Mouse (Mus musculus): Measurements from ENCODE around the gene Fam192a.

Gene Fam192a

GRCm38 (mm10) chr8:94569419-94569818, 32.4 kb downstream of the Fam192a start:
- DNase-seq, result no peak

GRCm38 (mm10) chr8:94568098-94568497, 33.7 kb downstream of the Fam192a start:
- DNase-seq, result no peak

- no peak for DNase-seq
These were observed 34.5 kb downstream of the Fam192a start for GRCm38 (mm10) chr8:94567159-94567849.

- DNase-seq, result peak; percentile 9 to 28
These were observed 35.2 kb downstream of the Fam192a start for GRCm38 (mm10) chr8:94566446-94567158.

GRCm38 (mm10) chr8:94566033-94566432, 35.8 kb downstream of the Fam192a start:
- no peak for DNase-seq

DNA sequence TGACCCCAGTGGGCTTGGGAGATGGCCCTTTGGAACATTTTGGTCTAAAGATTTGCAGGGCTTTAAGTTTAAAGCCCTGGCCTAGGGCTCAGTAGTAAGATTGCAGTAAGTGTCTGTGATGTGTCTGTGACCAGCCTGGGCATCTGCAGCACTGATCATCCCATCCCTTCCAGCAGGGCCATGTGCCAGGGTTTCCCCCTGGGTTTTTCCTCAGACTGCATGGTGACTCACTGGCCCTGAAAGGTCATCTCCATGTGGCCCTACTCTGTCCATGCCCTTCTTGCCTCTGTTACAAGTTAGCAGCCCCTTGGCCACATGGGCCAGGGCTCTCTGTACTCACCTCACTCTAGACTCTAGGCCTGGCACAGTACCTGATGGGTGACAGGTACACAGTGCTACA, 37.4 kb downstream of the Fam192a start:
- DNase-seq, result no peak

DNA sequence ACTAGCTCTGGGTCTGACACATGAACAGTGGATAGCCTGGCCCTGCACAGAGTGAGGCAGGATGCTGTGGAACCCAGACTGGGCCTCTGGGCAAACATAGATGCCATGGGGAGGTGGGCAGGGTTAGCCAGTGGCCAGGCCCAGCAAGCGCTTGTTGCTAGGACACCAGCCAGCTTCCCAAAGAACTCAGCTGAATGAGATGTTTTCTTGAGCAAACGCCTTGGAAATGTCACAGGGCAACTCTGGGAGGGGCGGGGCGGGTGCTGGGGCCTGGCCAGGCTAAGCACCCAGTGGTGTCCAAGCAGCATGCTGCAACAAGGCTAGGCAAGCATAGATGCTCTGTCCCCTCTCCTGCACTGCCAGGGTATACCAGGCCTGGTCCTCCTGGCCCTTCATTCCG, 40.5 kb downstream of the Fam192a start:
- DNase-seq, result no peak

DNA sequence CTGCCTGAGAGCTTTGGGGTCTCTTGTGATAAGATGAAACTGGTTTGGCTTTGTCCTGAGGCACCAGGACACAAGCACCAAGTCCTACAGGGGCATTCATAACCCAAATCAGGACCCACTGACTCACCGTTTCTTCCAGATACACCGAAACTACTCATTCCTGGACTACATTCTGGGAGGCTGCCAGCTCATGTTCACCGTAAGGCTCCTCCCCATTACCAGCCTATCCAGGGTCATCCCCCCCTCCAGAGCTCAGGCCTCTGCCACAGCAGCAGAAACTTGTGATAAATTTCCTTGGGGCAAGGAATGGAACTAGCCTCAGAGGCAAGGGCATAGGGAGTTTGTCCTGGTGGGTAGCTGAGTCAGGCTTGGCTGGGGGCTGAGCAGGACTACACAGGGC, 44.5 kb downstream of the Fam192a start:
- DNase-seq, result no peak

DNA sequence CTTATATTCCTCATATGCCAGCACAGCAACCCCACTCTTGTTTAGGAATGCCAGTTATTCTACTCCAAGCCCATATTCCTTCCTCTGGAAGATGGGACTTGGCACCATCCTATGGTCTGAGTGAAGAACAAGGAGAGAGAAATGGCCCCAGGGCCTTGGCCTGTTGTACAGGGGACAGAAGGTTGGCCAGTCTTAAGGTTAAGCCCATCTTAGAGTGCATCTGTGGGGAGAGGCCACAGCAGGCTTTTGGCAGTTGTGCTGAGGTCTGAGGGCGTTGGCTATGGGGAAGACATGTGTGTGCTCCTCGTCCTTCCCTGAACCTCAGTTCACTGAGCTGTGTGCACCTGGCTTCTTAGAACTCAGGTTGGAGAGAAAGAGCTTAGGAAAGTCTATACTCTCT, 49.1 kb downstream of the Fam192a start:
- DNase-seq, result no peak

- no peak for DNase-seq
These were observed 50.0 kb downstream of the Fam192a start for GRCm38 (mm10) chr8:94551471-94552422.

GRCm38 (mm10) chr8:94549998-94550397, 51.8 kb downstream of the Fam192a start:
- peak; percentile 17 to 20 for DNase-seq

DNA sequence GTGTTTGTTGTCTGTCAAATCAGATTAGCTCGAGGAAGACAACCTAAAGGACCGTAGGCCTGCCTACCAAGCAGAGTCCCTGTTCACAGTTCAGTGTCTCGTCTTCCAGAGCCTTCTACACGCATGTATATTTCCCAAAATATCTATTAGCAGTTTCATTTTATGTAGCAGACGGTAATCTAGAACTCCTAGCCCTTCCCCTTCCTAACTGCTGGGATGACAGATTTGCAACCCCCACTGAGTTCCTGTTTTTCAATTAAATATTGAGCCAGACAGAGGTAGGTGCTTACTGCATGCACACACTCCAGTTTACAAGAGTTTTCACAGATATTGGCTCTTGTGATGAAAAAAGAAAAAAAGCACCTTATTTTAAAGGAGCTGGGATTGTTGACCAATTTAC, 52.3 kb downstream of the Fam192a start:
- no peak for DNase-seq

- DNase-seq, result no peak
These were observed 52.8 kb downstream of the Fam192a start for GRCm38 (mm10) chr8:94549041-94549440.

DNA sequence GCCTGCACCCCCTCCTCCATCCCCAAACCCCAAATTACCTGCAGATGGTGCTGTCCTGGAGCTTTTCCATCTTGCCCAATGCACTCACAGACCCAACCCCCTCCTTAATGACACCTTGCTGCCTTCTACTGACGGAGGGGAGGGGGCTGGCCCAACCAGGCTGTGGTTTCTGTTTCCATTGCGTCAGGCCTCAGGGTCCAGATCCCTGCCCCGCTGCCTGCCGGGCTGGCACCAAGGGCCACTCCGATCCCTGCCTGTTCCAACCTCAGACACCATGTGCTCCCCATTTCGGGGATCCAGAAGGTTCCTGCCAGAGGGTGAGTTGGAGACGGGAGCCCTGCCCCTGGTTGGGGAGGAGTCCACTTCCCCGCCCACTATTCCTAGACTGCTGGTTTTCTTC, 57.8 kb downstream of the Fam192a start:
- DNase-seq, result no peak

GRCm38 (mm10) chr8:94540889-94541795, 60.7 kb downstream of the Fam192a start:
- DNase-seq, result no peak

DNA sequence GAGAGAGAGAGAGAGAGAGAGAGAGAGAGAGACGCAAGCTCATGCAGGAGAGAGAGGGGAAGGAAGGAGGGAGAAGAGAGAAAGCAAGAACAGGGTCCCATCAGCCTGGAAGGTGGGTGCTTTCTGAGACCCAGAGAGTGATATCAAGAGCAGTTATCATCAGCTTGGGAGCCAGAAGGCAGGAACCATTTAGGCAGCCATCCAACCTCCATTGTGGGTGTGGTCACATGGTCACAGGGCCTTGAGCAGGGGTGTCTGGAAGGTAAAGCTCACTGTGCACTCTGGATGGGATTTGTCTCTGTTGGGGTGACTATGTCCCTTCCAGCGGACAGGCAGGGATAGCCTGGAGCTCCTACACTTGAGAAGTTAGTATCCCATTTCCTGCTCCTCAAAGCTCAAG, 61.8 kb downstream of the Fam192a start:
- no peak for DNase-seq

GRCm38 (mm10) chr8:94537456-94537855, 64.3 kb downstream of the Fam192a start:
- no peak for DNase-seq

GRCm38 (mm10) chr8:94535631-94536030, 66.2 kb downstream of the Fam192a start:
- DNase-seq, result no peak

DNA sequence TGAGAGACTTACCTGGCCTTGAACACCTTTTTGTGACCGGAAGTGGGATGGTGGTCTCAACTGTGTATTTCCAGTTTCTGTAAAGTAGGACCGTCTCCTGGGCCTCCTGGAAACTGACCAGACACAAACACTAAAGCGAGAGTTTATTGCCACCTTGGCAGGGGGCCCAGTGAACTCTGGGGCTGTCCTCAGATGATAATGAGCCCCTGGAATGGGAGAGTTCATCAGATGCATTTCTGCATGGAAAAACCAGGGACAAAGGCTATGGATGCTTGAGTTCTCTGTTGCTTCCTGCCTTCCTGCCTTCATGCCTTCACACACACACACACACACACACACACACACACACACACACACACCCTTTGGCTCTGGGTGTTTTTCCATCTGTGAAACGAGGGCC, 67.2 kb downstream of the Fam192a start:
- DNase-seq, result peak; percentile 26 to 46

DNA sequence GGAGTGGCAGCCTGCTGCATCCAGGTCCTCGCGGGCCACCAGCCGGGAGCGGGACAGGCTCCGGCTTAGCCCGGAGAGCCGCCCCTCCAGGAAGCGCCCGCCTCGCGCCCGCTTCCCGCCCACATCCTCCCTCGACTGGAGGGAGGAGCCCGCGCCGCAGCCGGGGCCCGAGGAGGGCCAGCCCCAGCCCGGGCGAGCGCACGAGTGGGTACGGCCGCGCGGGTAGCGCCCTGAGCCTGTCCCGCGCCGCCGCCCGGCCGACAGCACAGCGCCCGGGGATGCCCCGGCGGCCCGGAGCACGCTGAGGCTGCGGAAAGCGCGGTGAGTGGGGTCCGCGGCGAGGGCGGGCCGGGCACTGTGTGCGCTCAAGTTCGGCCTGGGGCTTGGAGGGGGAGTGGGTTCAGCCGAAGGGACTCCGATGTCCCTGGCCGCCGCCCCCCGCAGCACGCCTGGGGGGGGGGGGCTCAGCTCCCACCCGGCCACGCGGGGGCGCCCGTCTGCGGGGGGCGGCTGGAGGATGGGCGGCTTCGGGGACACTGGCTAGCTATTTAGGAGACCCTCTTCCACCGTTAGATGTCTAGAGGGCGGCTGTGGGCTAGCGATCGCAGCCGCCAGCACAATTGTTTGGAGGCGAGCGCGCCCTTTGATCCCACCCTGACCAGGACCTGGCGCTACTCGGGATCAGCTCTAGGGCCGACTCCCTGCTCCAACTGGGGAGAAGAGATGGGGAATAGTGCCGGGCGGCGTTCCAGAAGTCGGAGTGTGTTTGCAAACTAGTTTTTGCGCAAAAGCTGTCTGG, 68.7 kb downstream of the Fam192a start, which contains the start of gene Cpne2:
Gene Cpne2 (plus strand): TSS at position 118 of the 799 bp plus-strand sequence.
- peak; percentile 34 to 48 for DNase-seq

DNA sequence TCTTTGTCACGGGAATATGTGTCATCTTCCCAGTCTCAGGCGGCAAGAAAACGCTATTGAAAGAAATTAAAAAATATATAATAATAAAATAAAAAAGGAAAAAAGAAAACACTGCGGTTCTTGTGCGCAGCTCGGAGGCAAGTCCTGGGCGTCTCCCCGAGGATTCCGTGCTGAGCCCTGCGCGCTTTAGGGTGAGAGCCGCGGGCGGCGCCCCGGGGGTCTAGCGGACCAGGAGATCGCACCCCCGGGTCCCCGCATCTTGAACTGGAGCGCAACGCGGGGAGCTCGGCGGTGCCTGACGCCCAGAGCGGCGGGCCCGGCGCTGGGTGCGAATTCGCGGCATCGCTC, 69.3 kb downstream of the Fam192a start:
- DNase-seq, result no peak
